Mouse (Mus musculus) limb, embryonic 13.5 days (tissue): Measurements from ENCODE around the gene Dad1. TPM values are rescaled to one million over a fixed set of nuclear protein-coding genes. Genes with fewer than 3 reads are reported as not detected.

Source experiments
- ATAC-seq: fragments of 200-750 bp; cut with Nextera tagmentation; 2 replicates; pipeline ENCODE4 v1.8.0; 2017; ENCODE audit warnings: low read depth, moderate number of reproducible peaks, moderate TSS enrichment; ENCODE audit not compliant: low FRiP score
- H3K27ac ChIP-seq: fragments of 300-500 bp; sonication (generic); 2 replicates; pipeline ENCODE4 v1.5.1; 2015; ENCODE audit warnings: inconsistent platforms, mild to moderate bottlenecking, moderate library complexity
- H3K27me3 ChIP-seq: fragments of 300-500 bp; sonication (generic); 2 replicates; pipeline ENCODE4 v1.6.1; 2015; ENCODE audit warnings: mild to moderate bottlenecking, inconsistent platforms
- H3K36me3 ChIP-seq: fragments of 300-500 bp; sonication (generic); 2 replicates; pipeline ENCODE4 v1.6.1; 2015; ENCODE audit warnings: inconsistent platforms, mild to moderate bottlenecking, moderate library complexity
- H3K4me1 ChIP-seq: fragments of 300-500 bp; sonication (generic); 2 replicates; pipeline ENCODE4 v1.6.1; 2015; ENCODE audit warnings: inconsistent platforms
- H3K4me2 ChIP-seq: fragments of 300-500 bp; sonication (generic); replicated peaks from 2 replicates; pipeline ENCODE4 v1.6.1; 2015; ENCODE audit warnings: inconsistent platforms, mild to moderate bottlenecking, moderate library complexity
- H3K4me3 ChIP-seq: fragments of 300-500 bp; sonication (generic); 2 replicates; pipeline ENCODE4 v1.5.1; 2015; ENCODE audit warnings: moderate library complexity, mild to moderate bottlenecking, inconsistent platforms
- H3K9ac ChIP-seq: fragments of 300-500 bp; sonication (generic); 2 replicates; pipeline ENCODE4 v1.6.1; 2015; ENCODE audit warnings: mild to moderate bottlenecking, inconsistent platforms
- H3K9me3 ChIP-seq: fragments of 300-500 bp; sonication (generic); 2 replicates; pipeline ENCODE4 v1.6.1; 2016; ENCODE audit warnings: inconsistent platforms
- WGBS: fragments of 180-500 bp; shearing (Covaris S2); methylation state at CpG from one replicate; pipeline ENCODE4 v1.1.7; 2015; 5-methylcytosine and 5-hydroxymethylcytosine counted together
- polyA plus RNA-seq: library from polyadenylated mRNA; unstranded; fragments of >200 nt; fragmentation: Nextera tagmentation; extraction: Ambion mirVana; gene quantifications from 2 replicates; pipeline ENCODE4 v1.2.1, GENCODE M21; 2015

Gene Dad1
- polyA plus RNA-seq, 1 experiment from 2014 or later: 357 TPM

DNA sequence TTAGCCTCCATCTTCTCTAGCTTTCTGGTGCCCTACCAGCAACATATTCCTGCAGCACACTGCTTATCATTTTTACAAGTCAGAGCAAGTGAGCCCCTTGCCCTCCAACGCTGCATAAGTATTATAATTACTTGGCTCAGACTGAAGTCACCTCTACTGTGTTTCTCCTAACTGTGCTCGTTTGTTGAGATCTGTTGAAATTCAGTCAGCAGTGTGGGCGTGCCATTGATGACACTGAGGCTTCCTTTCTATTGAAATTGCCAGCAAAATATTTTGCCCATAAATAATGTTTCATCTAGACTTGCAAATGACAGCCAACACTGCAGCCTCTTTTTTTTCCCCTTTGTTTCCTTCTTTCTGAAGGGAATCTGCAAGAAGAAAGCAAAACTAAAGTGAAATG lies 56.2 kb downstream of the Dad1 start:
- no peak overlapping the region for H3K27ac ChIP-seq
- H3K4me3 ChIP-seq: no peak overlapping the region
- no peaks in the 10 kb centered on the region for H3K9me3 ChIP-seq
- peaks cover 2% of the 10 kb centered on the region; the same call in 1 of the 2 replicates for H3K4me1 ChIP-seq
- no peak for ATAC-seq
- no peak overlapping the region for H3K4me2 ChIP-seq
- WGBS: 62% methylated on average over 3 of the region's 3 CpGs
- H3K36me3 ChIP-seq: no peaks in the 10 kb centered on the region
- H3K9ac ChIP-seq: no peak overlapping the region
- no peaks in the 10 kb centered on the region for H3K27me3 ChIP-seq

DNA sequence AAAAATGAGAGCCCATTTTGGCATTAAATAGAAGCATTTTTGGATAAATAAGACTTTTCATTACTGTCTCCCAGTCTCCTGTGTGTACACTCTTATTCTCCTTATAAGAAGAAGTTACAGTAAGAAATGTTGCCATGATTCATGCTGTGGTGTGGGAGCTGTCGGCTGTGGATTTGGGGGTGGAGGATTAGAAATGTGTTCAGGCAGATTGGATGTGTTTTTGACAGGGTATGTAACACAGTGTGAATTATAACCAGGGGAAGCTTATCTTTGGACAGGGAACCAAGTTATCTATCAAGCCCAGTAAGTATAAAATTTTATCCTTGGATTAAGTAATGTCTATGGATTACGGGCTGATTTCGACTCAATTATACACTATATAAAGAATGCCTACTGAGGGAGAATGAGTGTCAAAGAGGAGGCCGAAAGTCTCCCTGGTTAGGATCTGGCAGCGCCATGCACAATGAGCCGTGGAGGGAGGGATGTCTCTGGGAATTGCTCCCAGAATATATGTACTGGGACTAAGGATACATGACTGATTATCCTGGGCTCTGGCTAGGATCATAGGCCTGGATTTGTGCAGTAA lies 58.0 kb downstream of the Dad1 start:
- no peaks in the 10 kb centered on the region for H3K36me3 ChIP-seq
- H3K4me3 ChIP-seq: no peak overlapping the region
- H3K27me3 ChIP-seq: no peaks in the 10 kb centered on the region
- H3K9ac ChIP-seq: no peak overlapping the region
- no peaks in the 10 kb centered on the region for H3K9me3 ChIP-seq
- H3K27ac ChIP-seq: no peak overlapping the region
- no peak for ATAC-seq
- no peak overlapping the region for H3K4me2 ChIP-seq
- peaks cover 12% of the 10 kb centered on the region for H3K4me1 ChIP-seq
- WGBS: 93% methylated on average over 6 of the region's 6 CpGs

DNA sequence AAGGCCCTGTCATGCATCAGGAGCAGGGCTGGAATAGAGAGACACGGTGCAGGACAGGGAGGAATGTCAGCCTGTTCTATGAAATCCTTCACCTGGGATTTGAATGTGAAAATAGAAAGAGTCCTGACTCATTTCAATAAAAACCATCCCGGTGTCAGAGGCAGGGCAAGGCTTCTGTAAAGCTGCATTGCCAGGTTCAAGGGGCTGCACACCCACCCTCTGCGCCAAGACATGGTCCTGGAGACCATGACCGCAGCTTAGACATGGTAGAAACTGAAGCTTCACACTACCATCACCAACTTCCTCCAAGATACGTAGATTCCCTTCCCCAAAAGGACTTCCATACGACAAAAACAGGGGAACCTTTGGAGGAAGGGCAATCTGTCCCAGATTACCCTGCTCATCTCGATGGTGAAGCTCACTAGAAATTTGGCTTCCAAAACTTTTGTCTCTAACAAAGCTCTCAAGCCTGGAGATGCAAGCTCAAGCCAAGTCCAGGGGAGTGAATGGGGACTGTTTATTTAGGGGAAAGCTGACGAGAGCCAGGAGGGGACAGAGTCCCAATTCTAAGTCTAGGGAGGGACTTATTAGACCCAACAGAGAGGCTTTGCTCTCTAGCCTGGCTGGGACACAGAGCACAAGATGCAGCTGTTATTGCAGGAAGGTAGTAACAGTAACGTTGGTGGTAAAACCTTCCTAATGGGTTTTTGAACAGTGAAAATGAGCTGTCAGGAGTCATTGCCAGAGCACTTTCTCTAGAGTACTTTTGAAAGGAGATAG lies 60.4 kb downstream of the Dad1 start:
- no peaks in the 10 kb centered on the region for H3K9me3 ChIP-seq
- no peaks in the 10 kb centered on the region for H3K27me3 ChIP-seq
- H3K36me3 ChIP-seq: no peaks in the 10 kb centered on the region
- ATAC-seq: no peak
- no peak overlapping the region for H3K4me2 ChIP-seq
- no peak overlapping the region for H3K27ac ChIP-seq
- WGBS: 74% methylated on average over 9 of the region's 9 CpGs
- no peak overlapping the region for H3K4me3 ChIP-seq
- H3K9ac ChIP-seq: no peak overlapping the region
- H3K4me1 ChIP-seq: peaks cover 16% of the 10 kb centered on the region

DNA sequence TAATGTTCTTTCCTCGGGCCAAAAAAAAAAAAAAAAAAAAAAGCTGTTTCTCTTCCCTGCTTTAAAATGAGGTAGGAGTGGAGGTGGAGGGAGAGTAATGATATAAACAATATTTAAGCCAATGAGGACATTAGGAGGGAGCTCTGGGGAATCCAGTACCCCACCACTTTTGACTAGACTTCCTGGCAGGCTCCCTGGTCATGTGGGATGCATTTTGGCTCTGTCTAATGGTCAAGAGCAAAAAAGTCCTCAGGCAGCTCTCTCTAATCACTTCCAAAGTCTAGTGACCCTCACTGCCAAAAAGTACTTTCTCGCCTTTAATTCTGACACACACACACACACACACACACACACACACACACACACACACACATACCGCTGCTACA lies 61.4 kb downstream of the Dad1 start:
- Histone ChIP-seq H3K9ac (no peak overlapping the region), H3K36me3 (no peaks in the 10 kb centered on the region), H3K27ac (no peak overlapping the region), H3K4me1 (peaks cover 16% of the 10 kb centered on the region), H3K4me2 (no peak overlapping the region), H3K27me3 (no peaks in the 10 kb centered on the region), H3K9me3 (no peaks in the 10 kb centered on the region), H3K4me3 (no peak overlapping the region)
- no peak; the same call in 1 of the 2 replicates for ATAC-seq
- 50% methylated on average over 3 of the region's 3 CpGs for whole genome bisulfite sequencing

DNA sequence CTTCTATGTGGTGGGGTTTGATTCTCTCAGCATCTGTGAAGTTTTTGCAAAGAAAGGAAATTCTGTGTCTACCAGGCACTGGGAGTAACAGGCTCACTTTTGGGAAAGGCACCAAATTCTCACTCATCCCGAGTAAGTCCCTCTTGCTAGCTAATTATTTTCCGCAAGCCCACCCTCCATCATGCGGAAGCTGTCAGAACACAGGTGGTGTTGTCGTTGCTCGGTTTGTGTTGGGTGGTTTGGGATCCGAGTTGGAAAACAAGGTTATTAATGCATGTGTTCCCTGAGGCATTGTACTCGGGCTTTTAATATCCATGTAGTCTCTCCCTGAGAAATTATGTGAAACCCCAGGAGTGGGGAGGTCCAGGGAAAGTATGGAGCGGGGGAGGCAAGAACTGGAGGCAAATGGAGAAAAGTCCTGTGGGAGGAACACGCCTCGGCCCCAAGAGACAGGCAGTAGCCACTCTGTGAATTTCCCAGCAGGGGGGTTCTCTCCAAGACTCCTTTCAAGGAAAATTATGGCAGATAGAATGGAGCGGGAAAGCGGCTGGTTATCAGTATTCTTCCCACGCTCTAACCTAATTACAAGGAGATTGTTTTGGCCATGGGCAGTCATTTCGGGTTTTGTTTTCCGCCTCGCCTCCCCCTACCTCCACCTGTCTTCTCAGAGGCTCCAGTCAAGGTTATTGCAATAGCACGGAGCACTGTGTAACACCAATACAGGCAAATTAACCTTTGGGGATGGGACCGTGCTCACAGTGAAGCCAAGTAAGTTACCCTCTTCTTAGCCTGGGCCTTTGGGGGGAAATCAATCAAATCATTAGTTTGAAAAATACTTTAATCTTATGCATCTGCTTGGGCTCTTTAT lies 62.1 kb downstream of the Dad1 start:
- no peak overlapping the region for H3K27ac ChIP-seq
- 60% methylated on average over 18 of the region's 18 CpGs for WGBS
- H3K27me3 ChIP-seq: 0 out of 2 replicates have a peak, but pooled peaks cover 4% of the 10 kb centered on the region
- no peaks in the 10 kb centered on the region for H3K9me3 ChIP-seq
- no peaks in the 10 kb centered on the region for H3K36me3 ChIP-seq
- H3K4me3 ChIP-seq: no peak overlapping the region
- no peak for ATAC-seq
- H3K4me1 ChIP-seq: peaks cover 16% of the 10 kb centered on the region
- no peak overlapping the region for H3K9ac ChIP-seq
- H3K4me2 ChIP-seq: no peak overlapping the region

DNA sequence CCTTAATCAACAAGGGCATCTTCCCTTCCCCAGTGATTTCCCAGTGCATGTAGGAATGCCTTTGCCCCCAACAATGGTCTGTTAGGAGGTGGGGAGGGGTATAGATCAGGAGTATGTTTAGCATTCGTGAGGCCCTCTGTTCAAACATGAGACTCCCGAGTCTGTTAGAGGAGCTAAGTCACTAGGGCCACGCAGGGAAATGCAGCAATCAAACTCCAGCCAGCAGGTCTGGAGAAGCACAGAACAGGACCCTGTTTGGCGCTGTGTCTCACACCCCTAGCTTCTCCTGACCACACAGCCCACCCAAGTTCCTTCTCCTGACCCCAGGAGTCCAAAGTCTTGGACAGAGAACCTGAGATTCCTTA lies 62.9 kb downstream of the Dad1 start:
- Histone ChIP-seq H3K4me2 (no peak overlapping the region), H3K36me3 (no peaks in the 10 kb centered on the region), H3K4me1 (peaks cover 16% of the 10 kb centered on the region), H3K27ac (no peak overlapping the region), H3K9me3 (no peaks in the 10 kb centered on the region), H3K4me3 (no peak overlapping the region), H3K27me3 (0 out of 2 replicates have a peak, but pooled peaks cover 4% of the 10 kb centered on the region), H3K9ac (no peak overlapping the region)
- WGBS: 51% methylated on average over 4 of the region's 4 CpGs
- no peak for ATAC-seq

DNA sequence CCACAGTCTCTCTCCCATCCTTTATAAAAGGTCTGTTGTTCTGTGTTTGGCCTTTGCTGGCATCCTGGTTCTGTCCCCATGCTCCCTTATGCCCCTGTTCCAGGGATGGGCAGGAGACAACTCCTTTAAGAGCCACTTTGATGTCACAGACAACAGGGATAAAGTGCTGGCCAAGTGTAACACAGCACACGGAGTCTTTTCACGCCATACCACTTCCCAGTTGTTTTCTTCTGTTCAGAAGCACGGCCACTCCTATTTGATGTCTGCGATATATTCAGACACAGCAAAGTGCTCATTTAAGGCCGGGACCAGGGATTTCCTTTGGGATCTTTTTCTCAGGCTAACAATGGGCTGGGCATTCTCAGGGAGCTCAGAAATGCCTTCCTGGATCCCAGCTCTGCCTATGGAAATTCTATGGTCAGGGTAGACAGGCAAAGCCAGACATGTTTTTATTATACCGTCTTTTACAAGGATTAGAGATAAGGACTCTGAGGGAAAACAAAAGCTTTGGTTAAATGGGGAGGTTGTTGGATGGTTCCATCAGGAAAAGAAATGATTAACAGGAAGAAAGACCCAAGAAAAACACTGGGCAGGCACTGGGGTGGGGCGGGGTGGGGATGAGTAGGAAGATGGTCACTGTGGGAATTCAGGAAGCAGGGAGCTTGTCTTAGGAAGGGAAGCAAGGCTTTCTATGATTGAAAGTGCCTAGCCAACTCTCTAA lies 63.4 kb downstream of the Dad1 start:
- no peak overlapping the region for H3K4me3 ChIP-seq
- no peak overlapping the region for H3K4me2 ChIP-seq
- H3K27ac ChIP-seq: no peak overlapping the region
- H3K9me3 ChIP-seq: no peaks in the 10 kb centered on the region
- no peaks in the 10 kb centered on the region for H3K36me3 ChIP-seq
- 60% methylated on average over 7 of the region's 7 CpGs for WGBS
- H3K27me3 ChIP-seq: 0 out of 2 replicates have a peak, but pooled peaks cover 4% of the 10 kb centered on the region
- H3K4me1 ChIP-seq: peaks cover 16% of the 10 kb centered on the region
- no peak for ATAC-seq
- no peak overlapping the region for H3K9ac ChIP-seq

DNA sequence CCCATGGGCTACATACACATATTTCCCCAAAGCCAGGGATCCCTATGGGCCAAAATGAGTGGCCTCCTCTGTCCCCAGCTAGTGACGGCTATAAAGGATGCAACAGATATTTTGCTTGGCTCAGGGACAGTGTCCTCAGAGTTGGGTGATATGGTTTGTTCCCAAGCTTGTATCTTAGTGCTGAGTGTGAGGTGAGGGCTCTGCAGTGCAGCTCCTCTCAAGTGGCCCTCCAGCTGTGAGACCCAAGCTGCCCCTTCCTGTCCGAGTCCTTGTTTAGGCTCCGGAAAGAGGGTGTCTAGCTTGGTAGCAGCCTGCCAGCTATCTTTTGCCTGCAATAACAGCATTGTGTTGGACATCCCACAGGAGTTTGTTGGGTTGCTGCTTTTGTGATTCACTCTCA lies 64.6 kb downstream of the Dad1 start:
- WGBS: 74% methylated on average over 3 of the region's 3 CpGs
- ATAC-seq: no peak
- H3K4me1 ChIP-seq: peaks cover 16% of the 10 kb centered on the region
- no peak overlapping the region for H3K27ac ChIP-seq
- no peak overlapping the region for H3K4me3 ChIP-seq
- H3K36me3 ChIP-seq: no peaks in the 10 kb centered on the region
- no peaks in the 10 kb centered on the region for H3K9me3 ChIP-seq
- H3K27me3 ChIP-seq: 0 out of 2 replicates have a peak, but pooled peaks cover 4% of the 10 kb centered on the region
- H3K9ac ChIP-seq: no peak overlapping the region
- H3K4me2 ChIP-seq: no peak overlapping the region

DNA sequence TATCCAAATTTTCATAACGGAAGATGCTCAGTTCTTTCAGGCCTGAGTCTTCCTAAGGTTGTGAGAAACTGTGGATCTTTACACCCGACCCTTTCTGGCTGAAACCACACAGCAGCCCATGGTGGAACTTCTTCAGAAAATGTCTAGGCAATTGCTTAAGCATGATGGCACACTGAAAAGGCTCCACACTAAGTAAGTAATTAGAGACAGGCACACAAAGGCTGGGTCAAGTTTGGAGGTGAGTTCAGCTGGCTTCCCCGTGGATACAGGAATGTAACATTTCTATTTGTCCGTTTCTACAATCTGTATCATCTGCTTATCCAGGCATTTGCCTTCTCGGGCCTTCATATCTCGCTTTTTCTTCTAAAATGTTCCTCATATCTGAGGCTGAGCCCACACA lies 66.7 kb downstream of the Dad1 start:
- Histone ChIP-seq H3K9ac (no peak overlapping the region), H3K4me1 (peaks cover 14% of the 10 kb centered on the region; the same call in 1 of the 2 replicates), H3K9me3 (no peaks in the 10 kb centered on the region), H3K27me3 (0 out of 2 replicates have a peak, but pooled peaks cover 4% of the 10 kb centered on the region), H3K36me3 (no peaks in the 10 kb centered on the region), H3K27ac (no peak overlapping the region), H3K4me2 (no peak overlapping the region), H3K4me3 (no peak overlapping the region)
- ATAC-seq: no peak
- 74% methylated on average over 6 of the region's 6 CpGs for WGBS
